Mouse (Mus musculus): ENCODE measurements around the gene Ubash3b.

The Ubash3b gene

DNA sequence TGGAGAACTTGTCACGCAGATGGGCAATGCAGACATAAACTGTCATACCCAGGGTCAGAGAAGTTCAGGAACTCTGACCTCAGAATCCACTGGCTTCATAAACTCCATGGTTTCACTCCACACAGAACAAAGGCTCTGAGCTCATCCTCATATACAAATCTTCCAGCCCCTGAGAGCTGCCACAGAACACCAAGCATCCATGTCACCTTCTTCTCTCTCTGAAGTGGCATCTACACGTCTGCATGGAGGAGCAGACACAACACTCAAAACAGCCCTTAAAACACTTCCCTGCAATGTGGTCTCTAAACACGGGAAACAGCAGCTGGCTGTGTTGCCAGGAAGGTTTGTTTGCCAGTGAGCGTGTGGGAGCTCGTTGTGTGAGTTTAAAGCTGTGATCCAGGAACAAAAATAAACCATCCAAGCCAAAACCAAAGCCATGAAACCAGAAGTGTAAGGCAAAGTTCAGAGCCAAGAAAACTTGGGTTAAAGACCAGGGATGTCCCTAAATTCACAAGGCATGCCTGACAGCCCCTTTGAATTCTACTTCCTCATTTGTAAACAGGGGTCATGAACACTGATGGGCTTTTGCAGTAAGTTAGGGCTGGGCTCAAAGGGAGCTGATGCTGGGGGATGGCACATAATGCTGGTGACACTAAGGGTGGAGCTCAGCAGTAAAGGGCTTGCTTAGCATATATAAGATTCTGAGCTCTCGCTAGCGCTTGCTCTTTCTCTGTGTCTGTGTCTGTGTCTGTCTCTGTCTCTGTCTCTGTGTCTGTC, 24.6 kb downstream of the Ubash3b start:
- DNase-seq (ENCODE audit: low spot score in 2 of 2), result no peak

GRCm38 (mm10) chr9:41136273-41136672, 25.2 kb downstream of the Ubash3b start:
- no peak for DNase-seq (ENCODE audit: low spot score in 2 of 2)

- DNase-seq (ENCODE audit: low spot score in 2 of 2), result no peak
Observed at GRCm38 (mm10) chr9:41134907-41135306, 26.6 kb downstream of the Ubash3b start.

DNA sequence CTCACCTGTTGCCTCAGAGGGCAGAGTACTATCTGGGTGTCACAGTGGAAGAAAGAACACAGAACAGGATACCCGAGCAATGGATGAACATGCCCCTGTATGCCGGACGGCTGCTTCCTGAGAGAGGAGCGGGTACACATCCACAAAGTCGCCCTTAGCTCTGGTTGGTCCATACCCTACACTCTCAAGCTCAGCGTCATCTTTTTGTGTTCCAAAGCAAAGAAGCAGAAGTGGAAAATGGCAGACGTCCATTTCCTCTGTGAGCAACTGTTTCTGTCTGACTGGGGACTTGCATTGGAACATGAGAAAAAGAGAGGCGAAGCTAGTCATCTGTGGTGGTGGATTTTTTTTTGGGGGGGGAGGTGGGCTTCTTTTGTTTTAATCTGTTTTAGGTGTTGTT, 30.9 kb downstream of the Ubash3b start:
- no peak for DNase-seq (ENCODE audit: low spot score in 2 of 2)

- no peak for DNase-seq (ENCODE audit: low spot score in 2 of 2)
Observed at GRCm38 (mm10) chr9:41129802-41130480, 31.6 kb downstream of the Ubash3b start.

DNA sequence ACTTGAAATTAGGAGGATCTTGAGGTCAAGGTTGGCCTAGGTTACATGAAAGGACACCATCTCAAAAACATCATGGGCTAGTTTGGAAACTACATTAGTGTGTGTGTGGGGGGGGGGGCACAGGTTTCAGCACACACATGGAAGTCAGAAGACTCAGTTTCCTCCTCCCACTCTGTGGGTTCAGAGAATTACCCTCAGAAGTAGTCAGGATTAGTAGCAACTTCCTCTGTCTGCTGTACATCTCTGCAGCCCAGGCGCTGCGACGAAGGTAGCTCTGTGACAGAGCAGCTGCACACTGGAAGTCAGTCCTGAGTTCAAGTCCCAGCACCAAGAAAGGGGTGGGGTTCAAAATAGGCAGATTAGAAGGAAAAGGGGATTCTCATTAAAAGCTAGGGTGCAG, 32.2 kb downstream of the Ubash3b start:
- no peak for DNase-seq (ENCODE audit: low spot score in 2 of 2)

DNA sequence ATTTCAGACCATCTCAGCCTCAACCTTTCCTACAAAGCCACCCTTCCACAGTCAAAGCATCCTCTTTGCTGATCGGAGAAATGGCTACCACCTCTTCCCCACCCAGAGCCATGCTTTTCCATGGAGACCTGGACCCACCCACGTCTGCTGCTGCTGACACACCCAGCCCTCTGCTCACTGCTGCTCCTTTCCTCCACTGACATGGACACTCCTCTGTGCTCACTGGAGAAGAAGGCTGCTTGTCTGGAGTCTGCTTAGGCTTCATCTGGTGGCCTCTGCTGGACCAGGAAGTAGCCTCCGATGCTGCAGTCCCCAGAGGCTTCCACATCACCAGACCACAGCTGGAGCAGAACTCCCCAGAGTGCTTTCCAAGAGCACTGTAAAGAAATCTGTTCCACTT, 34.8 kb downstream of the Ubash3b start:
- no peak for DNase-seq (ENCODE audit: low spot score in 2 of 2)

DNA sequence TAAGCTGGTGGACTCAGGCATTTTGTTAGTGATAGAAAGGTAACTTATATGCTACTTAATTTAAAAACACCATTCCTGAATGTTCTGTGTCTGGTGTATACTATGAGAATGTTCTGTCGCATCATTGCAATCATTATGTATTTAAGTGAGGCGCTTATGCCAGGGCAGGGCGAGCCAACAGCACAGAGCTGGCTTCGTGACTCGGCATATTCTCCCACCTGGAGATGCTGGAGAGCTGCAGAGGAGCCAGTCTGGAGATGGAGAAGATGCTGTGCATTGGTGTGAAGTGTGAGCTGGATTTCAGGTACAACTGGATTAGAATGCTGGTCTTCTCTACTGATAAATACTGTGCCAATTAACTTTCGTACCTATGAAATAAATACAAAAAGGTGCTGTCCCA, 37.2 kb downstream of the Ubash3b start:
- DNase-seq (ENCODE audit: low spot score in 2 of 2), result no peak

DNA sequence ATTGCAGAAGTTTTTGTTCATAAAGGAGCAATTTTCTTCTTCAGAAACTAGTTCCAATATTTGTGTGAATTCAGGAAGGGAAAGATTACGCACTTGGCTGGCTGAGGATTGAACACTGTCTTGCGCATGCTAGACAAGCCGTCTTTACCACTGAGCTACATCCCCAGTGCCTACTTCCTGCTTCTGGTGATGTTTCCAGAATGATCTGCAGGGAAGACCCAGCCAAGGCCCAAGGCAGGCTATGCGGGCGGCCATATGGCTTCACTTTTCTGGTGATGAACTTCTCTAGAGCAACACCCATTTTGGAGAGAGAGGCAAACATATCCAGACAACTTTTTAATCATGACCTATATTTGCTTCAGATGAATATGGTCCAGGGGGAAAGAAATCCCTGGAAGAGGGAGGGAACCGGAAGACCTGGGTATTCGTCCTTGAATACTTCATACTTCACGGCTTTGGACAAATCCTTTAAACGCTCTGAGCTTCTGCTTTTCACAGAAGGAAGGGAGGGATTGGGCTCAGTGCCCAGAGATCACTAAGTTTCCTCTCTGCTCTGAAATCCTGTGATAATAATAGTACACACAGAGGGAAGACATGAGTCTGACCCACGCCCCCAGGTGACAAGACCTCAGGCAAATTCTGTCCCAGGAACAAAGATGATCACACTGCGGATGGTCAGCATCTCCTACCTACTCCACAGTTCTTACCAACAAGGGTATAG, 38.9 kb downstream of the Ubash3b start:
- no peak for DNase-seq (ENCODE audit: low spot score in 2 of 2)

DNA sequence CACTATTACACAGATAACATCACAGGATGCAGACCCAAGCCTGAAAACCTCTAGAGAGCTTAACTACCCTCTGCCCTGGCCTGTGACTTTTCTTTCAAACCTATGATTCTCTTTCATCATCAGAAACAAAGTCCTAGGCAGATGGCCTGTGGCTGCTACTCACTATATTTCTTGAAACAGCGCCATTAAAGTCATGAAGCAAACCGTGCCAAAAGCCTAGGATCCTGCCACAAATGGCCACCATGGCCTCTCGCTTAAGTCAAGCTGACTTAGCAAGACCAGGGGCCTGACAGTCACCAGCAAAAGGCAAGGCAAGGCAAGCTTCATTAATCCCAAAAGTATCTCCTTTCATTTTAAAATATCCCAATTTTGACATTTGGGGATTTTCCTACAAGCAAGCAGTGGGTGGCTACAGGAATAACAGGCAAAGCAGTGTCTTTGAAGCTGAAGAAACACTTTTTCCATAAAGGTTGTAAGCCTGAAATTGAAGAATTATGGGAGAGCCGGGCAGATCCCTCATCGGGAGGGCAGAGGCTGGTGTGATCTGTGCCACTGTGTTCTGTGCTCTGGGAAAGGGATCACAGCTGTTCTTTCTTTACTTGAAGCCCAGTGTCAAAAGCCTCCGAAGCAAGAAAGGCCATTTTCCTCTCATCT, 39.7 kb downstream of the Ubash3b start:
- DNase-seq (ENCODE audit: low spot score in 2 of 2), result no peak

- DNase-seq (ENCODE audit: low spot score in 2 of 2), result no peak
Observed at GRCm38 (mm10) chr9:41119958-41120357, 41.5 kb downstream of the Ubash3b start.

DNA sequence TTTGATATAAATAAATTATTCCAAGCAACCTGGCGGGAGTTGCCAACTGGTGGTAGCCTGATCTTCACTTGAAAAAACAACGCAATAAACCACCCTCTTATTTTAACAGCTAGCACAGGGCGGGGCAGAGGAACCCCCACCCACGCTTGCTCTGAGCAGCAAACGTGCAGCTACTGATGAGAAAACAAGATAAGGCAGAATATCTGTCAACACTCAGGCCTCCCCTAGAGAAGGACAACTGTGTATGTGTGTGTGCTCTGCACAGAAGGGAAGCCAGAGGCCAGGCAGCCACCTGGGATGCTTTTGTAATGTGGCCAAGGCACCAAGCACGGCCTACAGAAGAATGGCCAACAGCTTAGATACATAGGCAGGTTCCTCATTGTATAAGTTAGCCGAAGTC, 43.4 kb downstream of the Ubash3b start:
- peak in 1 of 2 experiments; percentile 25 for DNase-seq (ENCODE audit: low spot score in 2 of 2)

DNA sequence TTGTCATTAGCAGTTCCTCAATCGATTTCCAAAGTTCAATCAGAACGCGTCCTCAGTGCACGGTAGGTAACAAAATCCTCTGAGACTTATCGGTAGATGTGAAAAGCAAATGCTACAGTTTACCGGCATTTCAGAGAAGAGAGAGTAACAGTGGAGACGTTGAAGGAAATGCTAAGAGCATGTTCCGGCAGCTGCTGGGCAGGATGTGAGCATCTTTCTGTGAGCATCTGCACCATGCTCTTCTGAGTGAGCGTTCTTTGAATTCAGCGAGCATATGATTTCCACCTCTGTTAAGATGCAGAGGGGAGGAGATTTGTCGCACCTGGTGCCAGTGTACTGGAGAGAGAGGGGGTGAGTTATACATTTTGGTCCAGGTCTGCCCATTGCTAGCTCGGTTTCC, 45.4 kb downstream of the Ubash3b start:
- no peak for DNase-seq (ENCODE audit: low spot score in 2 of 2)

DNA sequence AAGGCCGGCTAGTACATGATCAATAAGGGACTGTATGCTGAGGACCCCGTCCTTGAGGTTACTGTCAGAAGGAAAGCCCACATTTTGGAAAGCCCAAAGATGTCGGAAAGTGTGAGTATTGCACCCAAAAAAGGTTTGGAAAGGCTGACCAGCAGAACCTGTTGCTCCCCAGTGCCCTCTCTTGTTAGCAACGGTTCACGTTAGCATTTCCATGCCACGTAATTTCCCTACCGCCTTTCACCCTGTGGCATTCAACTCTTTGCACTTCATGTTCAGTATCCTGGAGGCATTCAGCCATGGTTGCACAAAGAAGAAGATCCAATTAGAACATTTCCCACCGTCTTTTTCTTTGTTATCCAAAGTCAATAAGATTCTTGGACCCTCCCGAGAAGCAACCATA, 47.1 kb downstream of the Ubash3b start:
- DNase-seq (ENCODE audit: low spot score in 2 of 2), result no peak

GRCm38 (mm10) chr9:41109749-41110148, 51.7 kb downstream of the Ubash3b start:
- DNase-seq (ENCODE audit: low spot score in 2 of 2), result no peak

DNA sequence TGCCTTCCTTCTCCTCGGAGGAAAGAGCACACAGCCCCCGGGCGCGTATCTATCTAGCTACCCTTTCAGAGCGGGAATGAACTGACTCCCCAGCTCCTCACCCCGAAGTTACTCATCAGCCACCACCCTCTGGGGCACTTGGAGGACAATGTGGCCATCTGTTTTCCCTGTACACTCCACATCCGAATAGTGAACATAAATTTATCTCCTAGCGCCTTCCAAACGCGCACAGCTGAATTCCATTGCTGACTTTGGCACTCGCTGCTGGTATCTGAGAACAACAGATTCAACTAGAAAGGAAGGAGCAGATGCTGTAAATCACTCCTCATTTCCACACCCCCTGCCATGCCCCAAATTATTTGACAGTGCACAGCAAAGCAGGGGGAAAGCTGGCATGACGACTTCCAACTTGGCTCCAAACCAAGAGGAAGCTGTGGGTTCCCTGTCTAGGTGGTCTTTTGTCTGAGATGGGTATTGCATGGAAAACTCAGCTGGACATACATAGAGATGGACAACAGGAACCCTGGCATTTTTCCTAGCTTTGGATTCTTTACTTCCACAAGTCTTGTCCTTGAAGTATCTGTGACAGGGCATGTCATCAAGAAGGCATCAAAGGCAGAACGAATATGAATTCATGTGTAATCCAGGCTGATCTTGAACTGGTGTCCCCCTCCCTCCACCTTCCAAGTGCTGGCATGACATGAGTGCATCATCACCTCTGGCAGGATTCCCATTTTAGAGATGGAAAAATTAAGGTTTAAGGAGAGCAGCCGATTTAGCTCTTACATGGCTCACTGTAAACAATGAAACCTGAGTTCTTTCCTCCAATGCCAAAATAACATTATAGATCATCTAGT, 52.9 kb downstream of the Ubash3b start:
- DNase-seq (ENCODE audit: low spot score in 2 of 2), result no peak

GRCm38 (mm10) chr9:41105201-41105643, 56.3 kb downstream of the Ubash3b start:
- DNase-seq (ENCODE audit: low spot score in 2 of 2), result peak; percentile 60 to 74

DNA sequence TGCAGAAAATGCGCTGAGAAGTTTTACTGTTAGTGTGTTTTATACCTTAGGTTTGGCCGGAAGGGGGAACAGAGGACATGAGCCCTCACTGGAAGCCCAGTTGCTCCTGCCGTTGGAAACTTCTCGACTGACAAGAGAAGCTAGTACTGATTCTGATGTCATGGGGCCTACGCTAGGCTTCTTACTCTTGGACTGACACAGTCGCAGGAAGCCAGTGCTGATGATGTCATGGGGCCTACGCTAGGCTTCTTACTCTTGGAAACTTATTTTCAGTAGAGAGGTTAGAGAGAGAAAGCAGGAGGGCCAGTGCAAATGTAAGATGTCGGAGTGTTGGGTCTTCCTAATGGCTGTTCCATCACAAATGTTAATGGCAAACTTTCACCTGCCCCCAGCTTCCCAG, 57.8 kb downstream of the Ubash3b start:
- DNase-seq (ENCODE audit: low spot score in 2 of 2), result no peak

DNA sequence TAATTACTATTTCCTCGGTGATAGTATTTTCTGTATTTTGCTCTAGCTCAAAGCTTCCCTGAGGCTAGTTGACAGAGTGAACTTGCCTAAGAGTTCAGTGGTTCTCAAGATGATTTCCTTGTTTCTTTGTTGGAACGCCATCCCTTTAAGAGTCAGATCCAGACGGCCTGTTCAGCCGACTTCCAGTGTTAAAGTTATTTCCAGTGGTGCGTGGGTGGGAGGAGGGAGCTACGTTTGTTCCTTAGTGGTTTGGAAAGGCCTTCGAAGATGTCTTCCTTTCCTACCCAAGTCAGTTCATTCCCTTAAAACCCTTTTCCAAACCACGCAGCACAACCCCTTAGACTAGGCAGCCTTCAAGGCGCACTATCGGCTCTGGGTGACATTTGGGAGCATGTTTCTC, 58.9 kb downstream of the Ubash3b start:
- no peak for DNase-seq (ENCODE audit: low spot score in 2 of 2)

DNA sequence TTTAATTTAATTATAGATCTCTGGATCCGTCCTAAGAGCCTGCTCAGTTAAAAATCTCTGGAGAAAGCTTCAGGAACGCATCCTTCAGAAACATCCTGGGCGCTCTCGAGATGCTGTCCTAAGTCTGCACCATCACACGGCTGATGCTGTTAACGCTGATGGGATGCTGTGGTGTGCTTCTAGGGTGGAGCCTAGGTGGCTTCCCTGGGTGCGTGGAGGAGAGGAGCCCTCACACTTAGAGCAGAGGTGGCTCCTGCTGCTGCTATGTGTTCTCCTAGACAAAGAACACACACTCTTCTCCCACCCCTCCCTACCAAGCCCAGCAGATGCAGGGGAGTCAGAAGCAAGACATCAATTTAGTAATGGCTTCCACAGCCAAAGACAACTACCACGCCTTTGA, 61.6 kb downstream of the Ubash3b start:
- no peak for DNase-seq (ENCODE audit: low spot score in 2 of 2)

GRCm38 (mm10) chr9:41099067-41099466, 62.4 kb downstream of the Ubash3b start:
- DNase-seq (ENCODE audit: low spot score in 2 of 2), result no peak

Measured in spleen, postnatal 4 days (tissue).